Mouse (Mus musculus) heart, adult 2 months (tissue): ENCODE data around the gene C8a.

Source experiments
- CTCF ChIP-seq: fragments of 200-600 bp; IDR thresholded peaks from 2 replicates; pipeline ENCODE4 v1.8.1; 2022; ENCODE audit warnings: antibody characterized with exemption, mild to moderate bottlenecking, moderate library complexity
- EP300 ChIP-seq: fragments of 200-500 bp; IDR thresholded peaks from 2 replicates; pipeline ENCODE4 v1.6.1; 2011; ENCODE audit warnings: low read depth, low read length, control low read depth; ENCODE audit not compliant: insufficient read depth
- POLR2A ChIP-seq: fragments of 200-500 bp; IDR thresholded peaks from 2 replicates; pipeline ENCODE4 v1.6.1; 2011; ENCODE audit warnings: mild to moderate bottlenecking, low read depth, low read length, control low read depth; ENCODE audit not compliant: insufficient read depth

DNA sequence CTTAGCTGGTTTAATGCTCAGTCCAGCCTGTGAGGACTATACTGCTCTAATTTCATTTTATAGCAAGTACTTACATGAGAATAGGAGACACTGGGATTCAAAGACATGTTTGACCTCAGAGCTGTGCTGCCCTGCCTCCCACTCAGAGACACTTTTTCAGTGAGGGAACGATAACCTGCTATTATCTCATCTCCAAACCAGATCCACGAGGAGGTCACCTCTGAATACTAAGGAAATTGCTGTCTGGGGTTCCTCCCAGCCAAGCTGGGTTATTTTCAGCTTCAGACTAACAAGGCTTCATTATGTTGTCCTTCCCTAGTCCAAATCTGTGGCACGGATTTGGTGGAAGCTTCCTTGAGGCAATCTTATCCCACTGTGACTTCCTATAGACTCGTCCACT, 56.3 kb downstream of the C8a start:
- TF ChIP-seq CTCF (no peak), EP300 (no peak), POLR2A (no peak)
